Mouse (Mus musculus) stomach, adult 2 months (tissue): ENCODE results near the gene Sco2. TPM values are rescaled to one million over a fixed set of nuclear protein-coding genes. Genes with fewer than 3 reads are reported as not detected.

ENCODE experiments used
- polyA plus RNA-seq: library from polyadenylated mRNA; depleted of rRNA; stranded (reverse); fragments of >200 nt; gene quantifications from 2 replicates; pipeline ENCODE4 v1.2.3, GENCODE M21; 2012; rRNA removed

The Sco2 gene
- polyA plus RNA-seq = 22.5 and 28.4 TPM in 2 replicates

GRCm38 (mm10) chr15:89373762-89374248, at the start of gene Sco2:
Gene Sco2, minus strand, starts transcription at chr15:89373846.

GRCm38 (mm10) chr15:89410118-89410517, 36.5 kb upstream of the Sco2 start, which contains the start of gene Syce3:
Gene Syce3, minus strand, starts transcription at chr15:89410503.

DNA sequence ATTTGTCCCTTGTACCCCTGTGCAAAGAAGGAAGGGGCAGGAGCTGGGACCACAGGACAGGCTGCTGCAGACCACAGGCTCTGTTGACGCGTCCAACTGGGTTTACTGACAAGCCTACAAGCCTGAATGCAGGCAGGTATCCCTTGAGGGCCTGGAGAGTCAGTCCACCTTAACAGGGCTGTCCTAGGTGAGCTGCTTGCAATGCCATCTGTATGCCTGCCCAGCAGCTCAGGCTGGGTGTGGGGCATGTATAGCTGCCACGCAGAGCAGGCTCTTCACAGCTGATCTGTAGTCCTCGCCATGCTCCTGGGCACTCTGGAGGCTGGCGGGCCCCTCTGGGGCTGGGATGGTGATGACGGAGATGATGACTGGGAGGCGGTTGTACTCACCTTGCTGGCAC, 11.0 kb upstream of the Sco2 start, which contains the start of gene Klhdc7b:
TSS of gene Klhdc7b (plus strand) at position 301 of the 400 bp plus-strand sequence.

GRCm38 (mm10) chr15:89378831-89379401, 5.3 kb upstream of the Sco2 start, which contains the start of gene Odf3b:
Gene Odf3b, minus strand, starts transcription at chr15:89379282.

DNA sequence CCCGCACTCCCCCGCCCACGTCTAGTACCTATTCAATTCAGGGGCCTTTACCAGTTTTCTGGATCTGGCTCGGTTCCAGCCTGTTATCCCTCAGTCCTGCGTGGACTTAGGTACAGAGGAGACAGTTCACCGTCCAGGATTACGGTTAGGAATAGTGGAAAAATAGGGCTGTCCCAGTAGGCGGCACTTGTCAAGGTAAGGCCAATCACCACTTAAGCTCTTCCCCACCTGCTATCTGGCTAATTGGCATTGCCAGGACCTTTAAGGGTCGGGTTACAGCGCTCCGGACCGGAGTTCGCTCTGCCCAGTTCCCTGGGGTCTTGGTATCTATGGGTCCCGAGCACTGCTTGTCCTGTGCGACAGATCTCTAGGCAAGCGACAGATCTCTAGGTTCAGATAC, 3.3 kb upstream of the Sco2 start, which contains the start of gene Tymp:
TSS of gene Tymp (minus strand) at position 83 of the 400 bp plus-strand sequence.

DNA sequence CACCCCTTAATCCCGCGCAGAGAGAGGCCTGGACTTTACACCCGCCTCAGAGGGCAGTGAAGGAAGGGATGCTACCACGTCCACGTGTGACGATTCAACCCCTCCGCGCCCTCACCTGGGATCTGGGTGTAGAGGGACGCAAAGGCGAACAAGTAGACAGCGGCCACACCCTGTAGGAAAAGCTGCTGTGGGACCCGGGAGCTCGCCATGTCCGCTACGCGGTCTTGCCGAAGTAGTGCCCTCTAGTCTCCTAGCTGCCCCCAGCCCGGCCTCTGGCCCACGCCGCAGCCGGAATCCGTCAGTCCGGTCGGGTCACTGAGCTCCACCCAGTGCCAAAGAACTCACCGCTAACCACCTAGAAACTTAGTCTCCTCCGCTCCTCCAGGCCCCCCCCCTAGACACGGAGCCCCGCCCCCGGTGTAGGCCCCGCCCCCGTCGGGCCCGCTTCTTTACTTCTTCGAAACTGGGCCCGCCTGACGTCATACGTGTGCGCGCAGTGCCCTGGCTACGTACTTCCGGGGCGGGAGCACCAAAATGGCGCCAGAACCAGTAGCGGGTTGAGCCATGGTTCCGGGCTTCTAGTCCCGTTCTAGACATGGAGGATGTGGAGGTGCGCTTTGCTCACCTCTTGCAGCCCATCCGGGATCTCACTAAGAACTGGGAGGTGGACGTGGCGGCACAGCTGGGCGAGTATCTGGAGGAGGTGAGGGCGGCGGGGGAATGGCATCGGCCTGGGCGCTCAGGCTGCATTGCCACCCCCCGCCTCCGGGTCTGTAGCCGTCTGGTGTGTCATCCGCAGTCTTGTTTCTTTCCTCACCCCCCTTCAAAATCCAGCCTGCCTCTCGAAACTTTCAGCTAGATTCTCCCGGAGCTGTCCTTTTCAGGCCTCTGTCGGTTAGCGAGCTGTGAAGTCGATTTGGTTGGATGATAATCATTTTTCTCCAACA, 18.1 kb downstream of the Sco2 start, which contains the start of the genes Lmf2 and Ncaph2:
TSS of gene Lmf2 (minus strand) at position 419 of the 947 bp plus-strand sequence.
TSS of gene Ncaph2 (plus strand) at position 479 of the 947 bp plus-strand sequence.

GRCm38 (mm10) chr15:89334271-89334670, 39.4 kb downstream of the Sco2 start, which contains the start of gene Miox:
Gene Miox, plus strand, starts transcription at chr15:89334398.

DNA sequence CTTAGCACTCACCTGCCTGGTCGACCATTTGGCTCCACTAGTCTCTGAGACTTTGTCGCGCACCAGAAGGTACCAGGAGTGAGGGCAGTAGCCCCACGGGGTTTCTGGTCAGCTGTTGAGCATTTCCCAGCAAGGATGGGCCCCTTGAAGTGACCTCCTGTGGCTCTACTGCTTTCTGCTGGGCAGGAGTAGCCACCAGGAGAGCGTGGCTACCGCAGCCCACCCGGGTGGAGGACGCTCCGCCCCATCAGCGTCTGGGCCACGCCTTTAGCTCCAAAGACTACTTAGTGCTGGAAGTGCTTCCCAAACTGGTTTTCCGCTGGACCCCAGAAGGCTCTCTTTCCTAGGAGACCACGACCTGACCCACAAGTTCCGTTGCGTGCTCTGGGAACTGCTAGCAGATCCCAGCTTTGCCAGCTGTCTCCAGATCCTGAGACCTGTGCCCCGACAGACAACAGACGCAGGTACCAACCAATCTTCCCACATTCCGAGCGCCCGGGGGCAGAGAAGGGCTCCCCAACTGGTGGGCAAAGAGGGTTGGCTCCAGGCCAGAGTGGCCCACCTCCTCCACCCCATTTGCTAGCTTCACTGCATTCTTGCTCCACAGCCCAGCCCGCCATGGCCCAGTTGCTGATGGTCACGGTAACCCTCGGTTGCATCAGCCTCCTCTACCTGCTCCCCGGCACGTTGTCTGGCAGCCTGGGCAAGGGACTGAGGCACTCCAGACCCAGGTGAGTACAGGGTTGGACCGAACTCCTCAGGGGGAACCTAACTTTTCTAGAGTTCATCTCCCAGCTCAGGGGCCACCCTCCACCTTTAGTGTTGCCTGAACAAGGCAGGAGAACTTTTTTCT, 50.8 kb downstream of the Sco2 start, which contains the start of gene Adm2:
TSS of gene Adm2 (plus strand) at position 51 of the 853 bp plus-strand sequence.

Other genes starting within 250 kb of the Sco2 start
- gene Hdac10, start 245.1 kb downstream of the Sco2 start, polyA plus RNA-seq = 16.4 and 17.9 TPM in 2 replicates
- 3.9 and 4.2 TPM in 2 replicates for gene Mapk12, start 233.1 kb downstream of the Sco2 start, polyA plus RNA-seq
- 2.4 and 2.9 TPM in 2 replicates for gene Mapk11, start 224.2 kb downstream of the Sco2 start, polyA plus RNA-seq
- gene Plxnb2, start 193.1 kb downstream of the Sco2 start, polyA plus RNA-seq = 272 and 308 TPM in 2 replicates
- 9.6 and 9.7 TPM in 2 replicates for gene Dennd6b, start 177.3 kb downstream of the Sco2 start, polyA plus RNA-seq
- gene Ppp6r2, start 162.3 kb downstream of the Sco2 start, polyA plus RNA-seq = 113 and 257 TPM in 2 replicates
- 100 and 115 TPM in 2 replicates for gene Sbf1, start 58.5 kb downstream of the Sco2 start, polyA plus RNA-seq
- 4.1 and 5.8 TPM in 2 replicates for gene Adm2, start 51.1 kb downstream of the Sco2 start, polyA plus RNA-seq
- 1.2 TPM in 1 of 2 replicates, not detected in the other for gene Miox, start 39.4 kb downstream of the Sco2 start, polyA plus RNA-seq
- 17.5 and 19.8 TPM in 2 replicates for gene Lmf2, start 18.2 kb downstream of the Sco2 start, polyA plus RNA-seq
- gene Ncaph2, start 18.1 kb downstream of the Sco2 start, polyA plus RNA-seq = 88.6 and 103 TPM in 2 replicates
- gene Tymp, start 3.2 kb upstream of the Sco2 start, polyA plus RNA-seq = 2.5 and 6.6 TPM in 2 replicates
- 3.9 and 4.4 TPM in 2 replicates for gene Odf3b, start 5.4 kb upstream of the Sco2 start, polyA plus RNA-seq
- not detected in 2 replicates for gene Klhdc7b, start 11.1 kb upstream of the Sco2 start, polyA plus RNA-seq
- not detected in 2 replicates for gene Syce3, start 36.7 kb upstream of the Sco2 start, polyA plus RNA-seq
- 1.7 and 5.0 TPM in 2 replicates for gene Cpt1b, start 52.0 kb upstream of the Sco2 start, polyA plus RNA-seq
- 0.14 and 0.23 TPM in 2 replicates for gene C730034F03Rik, start 55.7 kb upstream of the Sco2 start, polyA plus RNA-seq
- gene Gm44502, start 55.9 kb upstream of the Sco2 start, polyA plus RNA-seq = 0.27 and 1.8 TPM in 2 replicates
- 38.2 and 43.2 TPM in 2 replicates for gene Chkb, start 56.1 kb upstream of the Sco2 start, polyA plus RNA-seq
- 0.69 and 0.73 TPM in 2 replicates for gene Mapk8ip2, start 80.1 kb upstream of the Sco2 start, polyA plus RNA-seq
- 15.1 and 20.1 TPM in 2 replicates for gene Arsa, start 103.6 kb upstream of the Sco2 start, polyA plus RNA-seq
- gene Shank3, start 125.8 kb upstream of the Sco2 start, polyA plus RNA-seq = 7.6 and 8.7 TPM in 2 replicates
- gene Acr, start 194.5 kb upstream of the Sco2 start, polyA plus RNA-seq = 0.04 and 0.43 TPM in 2 replicates
- 1.8 and 3.4 TPM in 2 replicates for gene Rabl2, start 218.1 kb upstream of the Sco2 start, polyA plus RNA-seq